Mouse (Mus musculus) G1E (cell line): ENCODE results near the gene Hs1bp3.

ENCODE experiments used
- CTCF ChIP-seq: IDR thresholded peaks from 2 replicates; pipeline ENCODE4 v1.5.1; 2012; ENCODE audit warnings: low read depth, low read length, inconsistent platforms, mixed read lengths
- GATA1 ChIP-seq: IDR thresholded peaks from 2 replicates; pipeline ENCODE4 v1.6.1; 2012; ENCODE audit warnings: borderline replicate concordance, low read length, inconsistent platforms, mixed read lengths
- GATA2 ChIP-seq: IDR thresholded peaks from 2 replicates; pipeline ENCODE4 v1.6.1; 2012; ENCODE audit warnings: low read depth, low read length, inconsistent platforms, borderline replicate concordance
- POLR2AphosphoS5 ChIP-seq: IDR thresholded peaks from 2 replicates; pipeline ENCODE4 v1.6.1; 2012; ENCODE audit warnings: low read depth, low read length, inconsistent platforms; ENCODE audit not compliant: insufficient replicate concordance
- TAL1 ChIP-seq: conservative IDR thresholded peaks from 2 replicates; pipeline ENCODE4 v1.6.1; 2012; ENCODE audit warnings: low read depth, low read length, inconsistent platforms, mixed read lengths

DNA sequence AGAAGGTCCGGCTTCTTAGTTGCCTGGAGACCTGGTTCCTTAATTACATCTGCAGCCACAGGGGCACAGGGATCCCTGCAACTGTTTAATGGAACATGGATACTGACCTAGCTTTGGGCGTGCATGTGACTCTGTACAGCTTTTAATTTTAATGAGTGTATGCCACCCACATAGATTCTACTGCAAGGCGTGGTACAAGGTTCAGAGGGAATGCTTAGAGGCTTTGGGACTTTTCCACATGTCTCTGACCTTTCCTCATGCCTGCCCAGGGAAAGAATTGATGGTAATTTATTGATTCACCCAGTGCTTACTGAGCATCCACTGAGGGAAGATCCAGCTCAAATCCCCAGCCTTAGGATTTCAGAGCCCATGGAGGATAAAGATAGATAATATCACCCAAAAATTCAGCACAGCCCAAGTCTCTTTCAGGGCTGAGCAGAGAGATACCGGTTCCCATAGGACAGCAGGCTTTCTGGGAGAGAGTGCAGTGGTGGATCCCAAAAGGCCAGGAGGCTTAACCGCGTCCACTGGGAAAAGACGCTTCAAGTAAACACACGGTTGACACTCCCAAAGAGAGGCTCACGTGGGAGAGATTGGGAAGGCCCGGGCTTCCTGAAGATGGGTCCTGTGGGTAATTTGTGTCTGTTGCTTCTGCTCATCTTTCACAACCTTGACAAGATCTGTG, 23.5 kb downstream of the Hs1bp3 start:
- TF ChIP-seq CTCF (no peak), GATA1 (no peak), TAL1 (no peak), POLR2AphosphoS5 (no peak), GATA2 (no peak)
